Mouse (Mus musculus) ovary, postnatal 36 days (tissue): ENCODE results near the gene Qrich1.
A peak's percentile ranks its signal among the peaks of the same experiment; 100 is the strongest.

Experiments
- DNase-seq: peaks from one replicate; pipeline ENCODE4 v3.0.0; 2022; ENCODE audit warnings: low spot score, mixed read lengths

Gene Qrich1

GRCm38 (mm10) chr9:108563671-108564070, 47.1 kb downstream of the Qrich1 start:
- DNase-seq: no peak

DNA sequence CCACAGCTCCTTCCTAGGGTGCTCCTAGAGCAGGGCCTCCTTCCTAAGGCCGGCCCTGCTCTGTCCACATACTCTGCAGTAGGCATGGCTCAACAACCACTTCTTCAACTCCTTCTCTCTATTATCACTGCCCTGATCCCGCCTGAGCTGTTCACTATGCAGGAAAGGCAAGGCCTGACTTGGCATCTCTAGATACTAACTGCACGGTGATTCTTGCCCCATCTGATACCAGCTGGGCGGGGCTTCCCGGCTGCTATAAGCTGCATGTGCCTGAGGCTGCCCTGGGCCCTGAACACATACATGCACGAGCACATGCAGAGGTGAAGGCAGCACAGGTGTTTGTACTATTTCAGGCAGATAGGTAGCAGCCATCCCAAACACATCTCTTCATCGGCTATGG, 47.5 kb downstream of the Qrich1 start:
- no peak for DNase-seq

DNA sequence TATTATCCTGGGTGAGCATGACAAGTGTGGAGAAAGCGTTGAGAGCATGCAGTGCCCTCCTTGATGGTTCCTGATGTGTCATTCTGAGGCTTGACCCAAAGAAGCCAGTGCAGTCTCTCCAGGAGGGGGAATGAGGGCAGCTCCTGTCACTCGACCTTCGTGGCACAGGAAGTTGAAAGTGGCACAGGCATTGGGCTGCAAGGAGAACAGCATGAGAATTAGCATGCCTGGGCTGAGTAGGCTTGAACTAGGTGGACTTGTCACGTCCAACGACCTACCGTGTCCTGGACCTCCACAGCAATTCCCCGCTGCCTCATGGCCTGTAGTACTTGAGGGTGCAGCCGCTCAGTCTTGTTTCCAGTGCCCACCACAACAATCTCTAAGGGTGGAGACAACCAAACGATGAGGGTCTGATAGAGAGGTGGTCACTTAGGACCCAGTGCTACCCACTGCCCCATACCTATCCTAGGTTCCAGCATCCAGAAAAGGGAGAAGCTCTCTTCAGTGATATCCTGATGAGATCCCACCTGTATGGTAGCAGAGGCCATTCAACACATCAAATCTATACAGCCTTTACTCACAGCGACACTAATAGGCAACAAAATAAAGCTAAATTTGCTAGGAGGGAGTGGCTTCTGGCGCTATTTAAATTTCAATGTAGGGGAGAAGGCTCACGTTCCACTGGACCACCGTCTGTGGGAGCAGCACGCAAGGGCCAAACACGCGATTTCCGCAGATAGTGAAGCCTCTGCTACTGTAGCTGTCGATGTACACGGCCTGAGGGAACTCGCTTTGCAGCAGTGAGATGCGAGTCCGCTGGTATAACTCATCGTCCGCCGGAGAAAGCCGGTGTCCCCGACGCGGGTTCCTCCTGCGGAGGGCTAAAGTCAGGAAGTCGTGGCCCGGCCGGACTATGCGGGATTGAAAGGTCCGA, 49.5 kb downstream of the Qrich1 start:
- no peak for DNase-seq

GRCm38 (mm10) chr9:108566815-108567776, 50.5 kb downstream of the Qrich1 start, which contains the start of gene Ndufaf3:
Gene Ndufaf3, minus strand, starts transcription at chr9:108567434.
- peak; percentile 95 for DNase-seq

DNA sequence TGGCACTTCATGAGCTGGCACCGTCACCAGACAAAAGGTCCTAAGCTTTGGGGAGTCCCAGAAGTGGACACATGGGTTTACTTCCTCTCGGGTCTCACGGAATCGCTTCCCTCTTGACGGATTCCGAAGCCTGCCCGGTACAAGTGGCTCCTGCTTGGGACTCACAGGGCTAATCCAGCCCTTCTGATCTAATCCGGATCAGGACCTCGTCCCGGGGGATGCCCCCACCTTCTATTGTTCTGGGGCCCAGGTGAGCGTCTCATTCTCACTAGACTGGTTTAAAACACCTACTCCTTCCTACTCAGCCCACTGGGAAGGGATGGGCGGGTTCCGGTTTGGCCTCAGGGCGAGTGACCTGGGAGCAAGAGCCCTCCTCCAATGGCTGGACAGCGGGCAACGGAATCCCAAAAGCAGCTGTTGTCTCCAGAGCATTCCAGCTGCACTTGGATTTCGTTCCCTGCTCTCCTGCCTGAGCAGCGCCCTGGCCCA, 51.4 kb downstream of the Qrich1 start:
- DNase-seq: no peak

GRCm38 (mm10) chr9:108568511-108568921, 51.9 kb downstream of the Qrich1 start:
- no peak for DNase-seq

DNA sequence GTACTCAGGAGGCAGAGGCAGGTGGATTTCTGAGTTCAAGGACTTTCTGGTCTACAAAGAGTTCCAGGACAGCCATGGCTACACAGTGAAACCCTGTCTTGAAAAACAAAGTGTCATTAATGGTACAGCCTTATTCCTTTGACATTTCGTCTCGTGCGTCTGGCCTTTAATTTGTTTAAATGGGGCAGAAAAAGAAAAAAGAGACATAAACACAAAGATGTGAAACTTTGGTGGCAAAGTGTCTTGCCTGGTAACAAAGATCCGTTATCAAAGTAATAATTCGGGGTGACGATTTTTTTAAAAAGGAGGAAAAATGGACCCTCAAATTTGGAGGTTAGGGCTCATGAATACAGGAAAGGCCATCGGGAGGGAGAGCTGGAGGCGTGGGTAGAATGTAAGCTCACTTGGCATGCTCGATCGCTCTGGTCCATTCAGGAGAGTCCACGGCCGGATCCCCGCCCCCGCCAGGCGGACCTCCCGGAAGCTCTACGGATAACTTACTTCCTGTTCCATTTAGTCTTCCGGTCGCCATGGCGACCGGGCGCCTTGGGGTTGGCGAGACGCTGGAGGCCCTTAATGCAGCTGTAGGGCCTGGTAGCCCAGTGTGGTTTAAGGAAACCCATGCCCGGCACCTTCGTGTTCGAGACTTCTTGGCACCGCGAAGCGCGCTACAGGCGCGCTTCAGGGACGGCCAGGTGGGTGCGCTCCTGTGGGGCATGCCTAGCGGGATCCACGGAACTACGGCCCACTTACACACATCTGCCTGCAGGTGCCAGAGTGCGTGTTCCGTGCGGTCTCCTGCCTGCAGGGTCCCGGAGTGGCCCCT, 53.0 kb downstream of the Qrich1 start, which contains the start of gene Dalrd3:
Gene Dalrd3, plus strand, starts transcription at position 506 of the 826 bp plus-strand sequence.
- peak; percentile 89 for DNase-seq

- peak; percentile 80 for DNase-seq
Observed at GRCm38 (mm10) chr9:108570207-108570896, 53.7 kb downstream of the Qrich1 start.

GRCm38 (mm10) chr9:108571401-108571973, 54.9 kb downstream of the Qrich1 start:
- DNase-seq: no peak

DNA sequence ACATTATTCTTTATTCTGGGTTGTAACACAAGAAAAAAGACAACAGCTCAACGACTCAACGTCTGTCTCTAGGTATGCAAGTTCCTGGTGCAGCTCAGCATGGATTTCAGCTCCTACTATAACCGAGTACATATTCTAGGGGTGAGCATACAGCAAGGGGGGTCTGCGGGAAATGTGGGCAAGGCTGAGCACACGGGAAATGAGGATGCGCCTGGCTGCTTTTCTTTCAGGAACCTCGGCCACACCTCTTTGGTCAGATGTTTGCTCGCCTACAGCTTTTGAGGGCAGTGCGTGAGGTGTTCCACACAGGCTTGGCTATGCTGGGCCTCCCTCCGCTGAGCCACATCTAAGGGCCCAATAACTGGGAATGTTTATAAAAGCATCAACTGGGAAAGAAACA, 55.7 kb downstream of the Qrich1 start:
- DNase-seq: no peak

- DNase-seq: peak; percentile 61
Observed at GRCm38 (mm10) chr9:108573774-108574690, 57.4 kb downstream of the Qrich1 start.

DNA sequence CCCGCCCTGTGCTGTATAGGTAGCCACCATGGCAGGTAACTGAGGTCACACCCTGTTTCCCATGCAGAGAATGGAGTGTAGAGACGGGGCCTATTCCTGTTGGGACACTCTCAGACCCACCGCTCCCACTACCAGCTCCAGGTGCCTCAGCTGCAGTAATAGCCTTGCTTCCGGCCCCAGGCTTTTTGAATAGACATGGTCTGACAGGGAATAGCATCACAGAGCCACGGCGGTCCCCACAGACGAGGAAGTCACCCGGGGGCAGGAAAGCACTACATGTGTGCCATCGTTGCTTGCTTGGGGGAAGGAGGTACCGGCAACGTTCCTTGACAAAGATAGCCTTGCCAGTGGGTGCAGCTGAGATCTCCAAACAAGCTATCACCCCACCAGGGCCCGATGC, 58.3 kb downstream of the Qrich1 start:
- no peak for DNase-seq

- DNase-seq: no peak
Observed at GRCm38 (mm10) chr9:108575321-108576297, 59.0 kb downstream of the Qrich1 start.

GRCm38 (mm10) chr9:108577025-108577424, 60.4 kb downstream of the Qrich1 start:
- DNase-seq: no peak

DNA sequence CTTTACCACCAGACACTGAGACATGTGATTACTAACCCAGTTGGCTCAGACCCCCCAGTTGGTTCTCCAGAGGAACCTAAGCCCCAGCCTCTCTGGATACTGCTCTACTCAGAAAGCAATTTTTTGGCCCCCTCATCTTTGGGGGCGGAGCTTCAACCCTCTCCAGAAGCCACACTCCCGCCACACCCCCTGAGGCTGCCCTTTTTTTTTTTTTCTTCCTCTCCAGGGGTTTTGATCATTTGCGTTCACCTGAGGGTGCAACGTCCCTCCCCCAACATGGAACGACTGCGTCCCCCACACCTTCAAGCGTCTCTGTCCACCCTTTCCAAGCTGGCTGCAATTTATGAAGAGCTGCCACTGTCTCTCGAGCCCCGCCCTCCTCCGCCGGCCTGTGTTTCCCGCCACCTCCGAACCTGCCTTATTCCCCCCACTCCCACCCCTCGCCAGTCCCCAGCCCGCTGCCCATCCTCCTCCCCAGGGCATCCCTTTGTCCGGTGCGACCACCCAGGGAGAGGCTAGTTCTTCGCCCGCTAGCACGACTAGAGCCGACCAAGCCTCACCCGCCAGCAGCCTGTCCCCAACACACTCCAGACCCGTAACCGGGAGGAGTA, 61.4 kb downstream of the Qrich1 start:
- no peak for DNase-seq

DNA sequence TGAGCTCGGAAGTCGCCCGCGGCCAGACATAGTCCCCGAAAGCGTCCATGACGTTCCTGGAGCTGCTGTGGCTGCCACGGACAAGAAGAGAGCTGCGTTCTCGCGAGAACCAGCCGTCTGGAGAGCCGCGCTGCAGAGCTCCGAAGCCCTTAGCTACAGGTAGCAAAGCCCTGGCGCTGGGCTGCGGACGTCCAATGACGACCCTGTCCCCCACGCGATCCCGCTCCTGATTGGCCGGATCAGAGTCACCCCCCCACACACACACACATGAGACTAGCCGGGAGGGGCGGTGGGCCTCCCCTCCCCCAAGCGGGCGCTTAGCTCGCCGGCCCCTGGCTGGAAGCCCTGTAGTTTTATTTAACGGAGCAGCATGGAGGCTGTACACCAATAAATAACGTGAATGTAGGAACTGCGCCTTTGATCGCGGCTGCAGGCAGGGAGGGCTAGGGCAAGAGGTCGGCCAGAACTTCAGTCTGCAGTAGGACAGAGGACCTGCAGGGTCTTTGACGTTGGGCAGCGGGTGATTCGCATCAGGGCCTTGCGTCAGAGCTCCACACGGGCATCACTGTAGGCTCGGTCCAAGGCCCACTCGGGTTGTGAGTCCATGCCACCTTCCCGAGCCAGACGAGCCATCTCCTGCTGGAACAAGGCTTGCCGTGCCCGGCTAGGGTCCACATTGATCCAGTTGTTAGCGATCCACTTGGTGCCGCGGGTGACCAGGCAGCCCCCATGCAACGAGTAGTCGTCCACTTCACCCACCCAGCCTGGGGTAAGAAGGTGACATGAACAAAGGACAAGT, 62.1 kb downstream of the Qrich1 start, which contains the start of gene Wdr6:
Gene Wdr6, minus strand, starts transcription at position 195 of the 799 bp plus-strand sequence.
- peak; percentile 92 for DNase-seq

- no peak for DNase-seq
Observed at GRCm38 (mm10) chr9:108579344-108579690, 62.7 kb downstream of the Qrich1 start.
